Mouse (Mus musculus): Measurements from ENCODE around the gene Vmn2r97. TPM values are rescaled to one million over a fixed set of nuclear protein-coding genes. Genes with fewer than 3 reads are reported as not detected.

Gene Vmn2r97
- 0.14 and 0.35 TPM in 2 replicates for total RNA-seq (2023)

DNA sequence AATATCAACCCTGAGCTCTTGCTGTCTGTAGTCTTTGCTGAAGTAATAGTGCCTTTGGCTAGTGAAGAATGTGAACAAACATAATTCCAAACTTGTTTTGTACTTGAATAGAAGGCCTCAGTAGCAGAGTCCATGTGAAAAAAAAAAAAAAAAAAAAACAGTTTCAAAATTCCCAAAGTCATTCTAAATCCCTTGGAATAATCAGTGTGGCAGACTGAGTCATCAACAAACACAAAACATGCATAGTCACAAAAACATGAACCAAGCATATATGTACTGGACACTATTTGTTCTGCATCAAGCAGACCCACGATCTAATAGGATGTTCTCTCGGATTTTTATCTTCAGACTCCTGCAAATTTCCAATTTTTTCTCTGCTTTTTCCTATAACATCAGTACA, at the start of gene Vmn2r97:
Gene Vmn2r97 (plus strand): TSS at position 301 of the 400 bp plus-strand sequence.

Other genes starting within 250 kb of the Vmn2r97 start
- not detected in 2 replicates for gene Vmn2r98, start 139.2 kb downstream of the Vmn2r97 start, total RNA-seq (2023)

Data from neutrophil, adult 65 days (primary cell).